Mouse (Mus musculus) hindbrain, embryonic 15.5 days (tissue): ENCODE measurements at regions not wholly inside any gene's neighbourhood (a gene's known extent, or its start where the extent isn't known, plus 50 kb on each side); places are given as distances from the start of the nearest gene placed in this dataset.
A peak's percentile ranks its signal among the peaks of the same experiment; 100 is the strongest.

Experiments
- ATAC-seq: fragments of 200-750 bp; cut with Nextera tagmentation; 2 replicates; pipeline ENCODE4 v1.8.0; 2017; ENCODE audit warnings: low read depth, moderate number of reproducible peaks, moderate TSS enrichment; ENCODE audit not compliant: low FRiP score
- H3K27ac ChIP-seq: fragments of 300-500 bp; sonication (generic); replicated peaks from 2 replicates; pipeline ENCODE4 v1.5.1; 2015; ENCODE audit warnings: mild to moderate bottlenecking, inconsistent platforms
- H3K27me3 ChIP-seq: fragments of 300-500 bp; sonication (generic); 2 replicates; pipeline ENCODE4 v1.6.1; 2015; ENCODE audit warnings: control low read depth, inconsistent platforms
- H3K36me3 ChIP-seq: fragments of 300-500 bp; sonication (generic); 2 replicates; pipeline ENCODE4 v1.6.1; 2015; ENCODE audit warnings: control low read depth, inconsistent platforms
- H3K4me1 ChIP-seq: fragments of 300-500 bp; sonication (generic); replicated peaks from 2 replicates; pipeline ENCODE4 v1.6.1; 2015; ENCODE audit warnings: control low read depth, inconsistent platforms
- H3K4me2 ChIP-seq: fragments of 300-500 bp; sonication (generic); 2 replicates; pipeline ENCODE4 v1.6.1; 2015; ENCODE audit warnings: moderate library complexity, mild to moderate bottlenecking, inconsistent platforms
- H3K4me3 ChIP-seq: fragments of 300-500 bp; sonication (generic); 2 replicates; pipeline ENCODE4 v1.5.1; 2015; ENCODE audit warnings: mild to moderate bottlenecking, inconsistent platforms
- H3K9ac ChIP-seq: fragments of 300-500 bp; sonication (generic); 2 replicates; pipeline ENCODE4 v1.6.1; 2015; ENCODE audit warnings: inconsistent platforms
- H3K9me3 ChIP-seq: fragments of 300-500 bp; sonication (generic); 2 replicates; pipeline ENCODE4 v1.6.1; 2016; ENCODE audit warnings: control low read depth, inconsistent platforms
- WGBS: fragments of 180-500 bp; shearing (Covaris S2); methylation state at CpG from one replicate; pipeline ENCODE4 v1.1.7; 2015; 5-methylcytosine and 5-hydroxymethylcytosine counted together

- ATAC-seq = peak; percentile 54; the same call in 1 of the 2 replicates
- H3K4me3 ChIP-seq = no peak overlapping the region
- no peaks in the 10 kb centered on the region for H3K36me3 ChIP-seq
- no peak overlapping the region for H3K9ac ChIP-seq
- no peaks in the 10 kb centered on the region for H3K27me3 ChIP-seq
- H3K27ac ChIP-seq = no peak overlapping the region
- H3K9me3 ChIP-seq = no peaks in the 10 kb centered on the region
- WGBS = 70% methylated on average over 6 of the region's 6 CpGs
- H3K4me1 ChIP-seq = no peaks in the 10 kb centered on the region; the same call in 1 of the 2 replicates
- no peak overlapping the region for H3K4me2 ChIP-seq
These were observed 263.6 kb downstream of the Trib2 start for GRCm38 (mm10) chr12:15552979-15553680.

- Histone ChIP-seq H3K9me3 (no peaks in the 10 kb centered on the region), H3K27me3 (no peaks in the 10 kb centered on the region), H3K9ac (no peak overlapping the region), H3K4me3 (no peak overlapping the region), H3K36me3 (no peaks in the 10 kb centered on the region), H3K27ac (no peak overlapping the region), H3K4me2 (no peak overlapping the region), H3K4me1 (no peaks in the 10 kb centered on the region; the same call in 1 of the 2 replicates)
- ATAC-seq = no peak
- WGBS = 79% methylated on average over 2 of the region's 2 CpGs
These were observed 264.5 kb downstream of the Trib2 start for GRCm38 (mm10) chr12:15552210-15552609.

- WGBS = 79% methylated on average over 4 of the region's 4 CpGs
- H3K4me2 ChIP-seq = no peak overlapping the region
- no peak for ATAC-seq
- H3K36me3 ChIP-seq = no peaks in the 10 kb centered on the region
- no peak overlapping the region for H3K9ac ChIP-seq
- no peaks in the 10 kb centered on the region for H3K27me3 ChIP-seq
- no peak overlapping the region for H3K4me3 ChIP-seq
- H3K9me3 ChIP-seq = no peaks in the 10 kb centered on the region
- no peaks in the 10 kb centered on the region; the same call in 1 of the 2 replicates for H3K4me1 ChIP-seq
- H3K27ac ChIP-seq = no peak overlapping the region
These were observed 265.3 kb downstream of the Trib2 start for GRCm38 (mm10) chr12:15551281-15551900.

DNA sequence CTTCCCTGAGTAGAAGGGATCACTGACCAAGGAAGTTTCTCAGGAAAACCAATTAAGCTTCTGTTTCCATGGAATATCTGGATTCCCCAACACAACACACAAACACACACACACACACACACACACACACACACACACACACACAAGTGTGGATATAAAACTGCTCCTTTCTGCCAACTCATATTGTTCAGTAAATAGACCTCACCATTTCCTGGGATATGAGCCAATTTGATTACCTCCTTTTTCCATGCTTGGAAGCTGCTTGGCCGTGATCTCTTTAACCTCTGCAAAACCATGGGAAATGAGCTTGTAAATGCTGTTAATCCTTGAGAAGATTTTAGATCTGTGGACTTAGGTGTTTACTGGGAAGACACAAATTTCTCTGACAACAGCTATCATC lies 272.4 kb downstream of the Trib2 start:
- Histone ChIP-seq H3K4me2 (no peak overlapping the region), H3K9me3 (no peaks in the 10 kb centered on the region), H3K27me3 (no peaks in the 10 kb centered on the region), H3K9ac (no peak overlapping the region), H3K27ac (no peak overlapping the region), H3K4me3 (no peak overlapping the region), H3K36me3 (no peaks in the 10 kb centered on the region), H3K4me1 (no peaks in the 10 kb centered on the region)
- no peak for ATAC-seq
- 66% methylated on average over 1 of the region's 1 CpGs for WGBS

- Histone ChIP-seq H3K9me3 (no peaks in the 10 kb centered on the region), H3K4me3 (no peak overlapping the region), H3K27me3 (no peaks in the 10 kb centered on the region), H3K36me3 (no peaks in the 10 kb centered on the region), H3K4me1 (no peaks in the 10 kb centered on the region), H3K9ac (no peak overlapping the region), H3K27ac (no peak overlapping the region), H3K4me2 (no peak overlapping the region)
- whole genome bisulfite sequencing = 77% methylated on average over 2 of the region's 2 CpGs
- no peak for ATAC-seq
These were observed 274.2 kb downstream of the Trib2 start for GRCm38 (mm10) chr12:15542486-15542885.

GRCm38 (mm10) chr12:15536852-15537368 lies 279.8 kb downstream of the Trib2 start:
- Histone ChIP-seq H3K4me1 (peaks cover 5% of the 10 kb centered on the region; the same call in 1 of the 2 replicates), H3K9me3 (no peaks in the 10 kb centered on the region), H3K27me3 (no peaks in the 10 kb centered on the region), H3K27ac (no peak overlapping the region), H3K4me3 (no peak overlapping the region), H3K9ac (no peak overlapping the region), H3K4me2 (no peak overlapping the region), H3K36me3 (no peaks in the 10 kb centered on the region)
- WGBS = 72% methylated on average over 8 of the region's 8 CpGs
- no peak for ATAC-seq

GRCm38 (mm10) chr12:15536247-15536646 lies 280.5 kb downstream of the Trib2 start:
- ATAC-seq = no peak
- H3K27ac ChIP-seq = no peak overlapping the region
- no peaks in the 10 kb centered on the region for H3K36me3 ChIP-seq
- no peaks in the 10 kb centered on the region for H3K9me3 ChIP-seq
- WGBS = 89% methylated on average over 5 of the region's 5 CpGs
- H3K4me2 ChIP-seq = no peak overlapping the region
- no peak overlapping the region for H3K4me3 ChIP-seq
- peaks cover 5% of the 10 kb centered on the region; the same call in 1 of the 2 replicates for H3K4me1 ChIP-seq
- H3K27me3 ChIP-seq = no peaks in the 10 kb centered on the region
- H3K9ac ChIP-seq = no peak overlapping the region

DNA sequence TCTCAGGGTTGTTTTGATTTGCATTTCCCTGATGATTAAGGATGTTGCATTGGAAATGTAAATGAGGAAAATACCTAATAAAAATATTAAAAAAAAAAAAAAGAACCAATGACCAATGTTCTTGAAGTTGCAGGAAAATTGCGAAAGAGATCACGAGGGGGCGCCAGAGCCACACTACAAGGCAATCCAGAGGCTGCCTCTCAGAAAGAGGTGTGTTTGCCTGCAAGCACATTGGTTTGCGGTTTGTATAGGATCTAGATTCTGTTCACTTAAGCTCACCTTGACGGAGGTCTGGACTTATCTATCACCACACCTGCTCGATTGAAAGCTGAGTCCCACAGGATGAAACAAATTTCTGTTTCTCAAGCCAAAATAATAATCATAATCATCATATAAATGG lies 280.9 kb downstream of the Trib2 start:
- H3K27me3 ChIP-seq = no peaks in the 10 kb centered on the region
- H3K36me3 ChIP-seq = no peaks in the 10 kb centered on the region
- H3K4me1 ChIP-seq = peaks cover 5% of the 10 kb centered on the region; the same call in 1 of the 2 replicates
- no peak overlapping the region for H3K27ac ChIP-seq
- ATAC-seq = peak; percentile 85
- no peak overlapping the region for H3K4me2 ChIP-seq
- no peak overlapping the region for H3K9ac ChIP-seq
- WGBS = 6% methylated on average over 6 of the region's 6 CpGs
- H3K4me3 ChIP-seq = no peak overlapping the region
- no peaks in the 10 kb centered on the region for H3K9me3 ChIP-seq

GRCm38 (mm10) chr12:15520783-15521407 lies 295.8 kb downstream of the Trib2 start:
- ATAC-seq = no peak

GRCm38 (mm10) chr12:15511994-15512393 lies 304.7 kb downstream of the Trib2 start:
- ATAC-seq = no peak
- H3K9me3 ChIP-seq = no peaks in the 10 kb centered on the region
- WGBS = 40% methylated on average over 2 of the region's 2 CpGs

More at GRCm38 (mm10) chr12:15520783-15521407, 295.8 kb downstream of the Trib2 start:
- WGBS = 51% methylated on average over 4 of the region's 4 CpGs
- Histone ChIP-seq H3K27me3 (no peaks in the 10 kb centered on the region), H3K36me3 (no peaks in the 10 kb centered on the region), H3K4me3 (no peak overlapping the region), H3K27ac (no peak overlapping the region), H3K4me2 (no peak overlapping the region), H3K9me3 (no peaks in the 10 kb centered on the region), H3K4me1 (no peaks in the 10 kb centered on the region), H3K9ac (no peak overlapping the region)

DNA sequence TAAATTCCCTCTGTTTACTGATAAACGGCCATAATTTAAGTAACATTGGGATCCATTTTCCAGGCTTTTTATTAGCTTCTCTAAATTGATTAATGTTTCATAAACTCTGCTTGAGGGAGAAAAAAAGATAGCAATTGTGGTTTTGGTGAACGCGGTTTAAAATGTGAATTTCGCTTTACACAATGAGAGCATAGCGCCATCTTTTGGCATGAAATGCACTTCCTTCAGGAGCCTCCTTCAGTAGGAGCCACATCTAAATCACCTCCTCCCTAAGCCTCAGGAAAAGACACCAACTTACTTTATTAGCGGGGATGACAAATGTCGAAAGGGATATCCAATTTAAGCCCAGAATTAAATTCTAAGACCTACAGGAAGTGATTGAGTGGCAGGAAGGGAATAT lies 309.1 kb downstream of the Trib2 start:
- no peaks in the 10 kb centered on the region for H3K27me3 ChIP-seq
- no peaks in the 10 kb centered on the region for H3K4me1 ChIP-seq
- H3K36me3 ChIP-seq = no peaks in the 10 kb centered on the region
- H3K4me2 ChIP-seq = peak overlapping the region; percentile 32; the same call in 1 of the 2 replicates
- no peak overlapping the region for H3K4me3 ChIP-seq
- ATAC-seq = peak; percentile 59; the same call in 1 of the 2 replicates
- H3K27ac ChIP-seq = no peak overlapping the region
- WGBS = 22% methylated on average over 7 of the region's 7 CpGs
- H3K9me3 ChIP-seq = no peaks in the 10 kb centered on the region
- no peak overlapping the region for H3K9ac ChIP-seq

More at GRCm38 (mm10) chr12:15511994-15512393, 304.7 kb downstream of the Trib2 start:
- H3K4me1 ChIP-seq = no peaks in the 10 kb centered on the region
- H3K36me3 ChIP-seq = no peaks in the 10 kb centered on the region
- no peak overlapping the region for H3K9ac ChIP-seq
- H3K4me3 ChIP-seq = no peak overlapping the region
- no peak overlapping the region for H3K4me2 ChIP-seq
- H3K27me3 ChIP-seq = no peaks in the 10 kb centered on the region
- H3K27ac ChIP-seq = no peak overlapping the region

DNA sequence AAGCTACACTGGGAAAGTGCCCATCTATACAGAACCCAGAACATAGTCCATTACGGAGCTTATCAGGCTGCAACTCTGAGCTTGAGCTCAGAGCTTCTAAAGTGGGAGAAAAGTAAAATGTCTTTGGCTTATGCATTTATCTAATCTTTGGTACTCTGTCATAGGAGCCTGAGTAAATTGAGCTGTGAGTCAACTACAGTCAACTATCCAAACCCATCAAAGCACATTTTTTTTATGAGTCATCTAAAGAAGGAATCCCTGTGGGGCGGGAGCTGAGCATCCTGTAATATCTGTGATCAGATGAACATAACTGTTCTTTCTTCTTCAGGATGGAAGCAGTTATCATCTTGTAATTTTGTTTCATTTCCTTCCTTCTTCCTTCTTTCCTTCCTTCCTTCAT lies 323.1 kb downstream of the Trib2 start:
- no peak for ATAC-seq
- H3K27ac ChIP-seq = no peak overlapping the region
- H3K4me1 ChIP-seq = no peaks in the 10 kb centered on the region
- no peaks in the 10 kb centered on the region for H3K27me3 ChIP-seq
- H3K9me3 ChIP-seq = no peaks in the 10 kb centered on the region
- no peak overlapping the region for H3K4me3 ChIP-seq
- H3K9ac ChIP-seq = no peak overlapping the region
- no peak overlapping the region for H3K4me2 ChIP-seq
- no peaks in the 10 kb centered on the region for H3K36me3 ChIP-seq
- 95% methylated on average over 2 of the region's 2 CpGs for WGBS
